Mouse (Mus musculus): ENCODE results near the gene Rph3a. TPM values are rescaled to one million over a fixed set of nuclear protein-coding genes. Genes with fewer than 3 reads are reported as not detected.

The Rph3a gene
- total and polyA plus RNA-seq, 3 experiments = not detected

DNA sequence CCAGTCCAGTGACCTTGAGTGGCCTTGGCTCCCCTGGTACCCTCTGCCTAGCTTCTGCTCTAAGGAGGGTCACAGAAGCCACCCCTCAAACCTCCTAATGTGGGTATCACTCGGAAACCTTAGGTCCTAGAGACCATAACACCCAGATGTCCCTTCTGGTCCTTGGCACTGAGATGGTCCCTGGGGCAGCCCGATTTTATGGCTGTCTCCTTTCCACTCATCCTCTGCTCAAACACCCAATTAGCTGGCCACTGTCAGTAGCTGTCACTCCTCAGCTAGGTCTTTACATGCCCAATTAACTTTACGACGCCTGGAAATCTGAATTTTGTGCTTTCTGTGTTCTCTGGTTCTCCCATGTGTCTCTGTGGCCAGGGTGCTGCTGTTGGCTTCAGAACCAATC lies 43.7 kb downstream of the Rph3a start:
- Histone ChIP-seq H3K4me1 (ENCODE audit: control insufficient read depth in 1 of 2, insufficient read depth in 2 of 2) (no peaks in the 10 kb centered on the region), H3K9me3 (replicated peaks; ENCODE audit: low read length) (peaks cover 3% of the 10 kb centered on the region), H3K36me3 (replicated peaks in 1 of 2; ENCODE audit: control insufficient read depth in 1 of 2, insufficient read depth in 1 of 2, low read length in 1 of 2) (no peaks in the 10 kb centered on the region), H3K9ac (ENCODE audit: insufficient read depth, low read depth) (no peak overlapping the region), H3K27ac (ENCODE audit: insufficient read depth, low read depth) (no peak overlapping the region), H3K79me2 (replicated peaks; ENCODE audit: control insufficient read depth, extremely low read depth, insufficient read depth, poor library complexity, severe bottlenecking) (no peaks in the 10 kb centered on the region), H3K4me3 (replicated peaks in 1 of 3; ENCODE audit: low read depth in 2 of 3, low read length in 2 of 3, poor library complexity in 1 of 3) (no peak overlapping the region), H3K27me3 (replicated peaks) (peaks cover 95% of the 10 kb centered on the region), H3K4me2 (ENCODE audit: insufficient read depth, low read depth, poor library complexity, severe bottlenecking) (no peak overlapping the region)
- dilution Hi-C loops (cut with MboI; ENCODE audit: extremely low pct_ligation_motif_present, extremely low pct_unique_long_range_greater_than_20kb, low sequenced_read_pairs) = no loop called here
- TF ChIP-seq CHD2 (IDR thresholded peaks at IDR 0.05; ENCODE audit: low read length) = no peak
- no peak for TF ChIP-seq SIN3A (IDR thresholded peaks at IDR 0.05; ENCODE audit: low read length)
- TF ChIP-seq USF2 (conservative IDR thresholded peaks at IDR 0.05; ENCODE audit: low read depth, low read length) = no peak
- no peak for TF ChIP-seq TBP (conservative IDR thresholded peaks at IDR 0.05; ENCODE audit: low read depth, low read length)
- no peak for TF ChIP-seq GABPA (IDR thresholded peaks at IDR 0.05; ENCODE audit: insufficient replicate concordance, low read depth, low read length)
- TF ChIP-seq NRF1 (IDR thresholded peaks at IDR 0.05; ENCODE audit: low read depth, low read length) = no peak
- no peak for TF ChIP-seq ZKSCAN1 (IDR thresholded peaks at IDR 0.05; ENCODE audit: borderline replicate concordance, low read depth, low read length)
- no peak for TF ChIP-seq HCFC1 (IDR thresholded peaks at IDR 0.05; ENCODE audit: low read depth, low read length)
- no peak for TF ChIP-seq CTCF (conservative IDR thresholded peaks at IDR 0.05 in 1 of 2, IDR thresholded peaks at IDR 0.05 in 1 of 2; ENCODE audit: low read depth in 2 of 2, low read length in 2 of 2)
- TF ChIP-seq USF1 (IDR thresholded peaks at IDR 0.05; ENCODE audit: low read depth, low read length) = no peak
- TF ChIP-seq MXI1 (IDR thresholded peaks at IDR 0.05; ENCODE audit: low read depth, low read length) = no peak
- DNase-seq (ENCODE audit: extremely low read depth) = no peak
- in situ Hi-C loops (cut with MboI; ENCODE audit: low pct_ligation_motif_present, low pct_unique_long_range_greater_than_20kb, low sequenced_read_pairs) = no loop called here

DNA sequence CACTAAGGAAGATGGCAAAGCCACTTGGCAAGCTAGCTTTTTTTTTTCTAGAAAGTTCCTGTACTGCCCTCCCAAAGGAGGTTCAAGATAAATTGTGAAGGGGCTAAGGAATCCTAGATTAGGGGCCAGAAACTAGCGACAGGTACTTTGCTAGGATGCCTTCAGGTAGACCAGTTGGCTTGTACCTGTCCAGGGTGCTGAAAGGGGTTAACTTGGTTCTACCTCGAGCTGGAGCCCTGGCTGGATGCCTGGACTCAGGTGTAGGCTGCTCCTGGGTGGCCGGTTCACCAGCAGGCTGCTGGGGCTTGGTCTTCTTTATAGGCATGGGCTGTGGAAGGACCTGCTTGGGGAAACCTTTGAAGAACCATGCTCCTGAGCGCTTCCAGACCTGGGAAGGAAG lies 48.9 kb downstream of the Rph3a start:
- no peak for TF ChIP-seq ZC3H11A (IDR thresholded peaks at IDR 0.05; ENCODE audit: low read depth, low read length)
- TF ChIP-seq ZKSCAN1 (IDR thresholded peaks at IDR 0.05; ENCODE audit: borderline replicate concordance, low read depth, low read length) = no peak
- TF ChIP-seq RAD21 (IDR thresholded peaks at IDR 0.05; ENCODE audit: low read depth, low read length) = no peak
- TF ChIP-seq E2F4 (IDR thresholded peaks at IDR 0.05; ENCODE audit: insufficient replicate concordance, low read depth, low read length) = no peak
- TF ChIP-seq JUN (IDR thresholded peaks at IDR 0.05; ENCODE audit: insufficient read depth, low read depth, low read length) = no peak
- TF ChIP-seq POLR2A (IDR thresholded peaks at IDR 0.05; ENCODE audit: low read depth, low read length) = no peak
- no peak for TF ChIP-seq KAT2A (IDR thresholded peaks at IDR 0.05; ENCODE audit: insufficient replicate concordance, low read length)
- TF ChIP-seq PAX5 (IDR thresholded peaks at IDR 0.05; ENCODE audit: low read length) = no peak
- TF ChIP-seq MAFK (IDR thresholded peaks at IDR 0.05; ENCODE audit: insufficient replicate concordance, low read length) = no peak
- no peak for TF ChIP-seq MXI1 (IDR thresholded peaks at IDR 0.05; ENCODE audit: low read depth, low read length)
- TF ChIP-seq CHD1 (IDR thresholded peaks at IDR 0.05; ENCODE audit: low read depth, low read length) = no peak
- no peak for TF ChIP-seq ZNF384 (IDR thresholded peaks at IDR 0.05; ENCODE audit: low read depth, low read length)
- no peak for TF ChIP-seq ZMIZ1 (IDR thresholded peaks at IDR 0.05; ENCODE audit: low read depth, low read length)
- no peak for TF ChIP-seq SMC3 (IDR thresholded peaks at IDR 0.05; ENCODE audit: low read depth, low read length)
- no peak for TF ChIP-seq TCF12 (IDR thresholded peaks at IDR 0.05; ENCODE audit: low read depth, low read length)
- no peak for TF ChIP-seq JUND (conservative IDR thresholded peaks at IDR 0.05; ENCODE audit: low read depth, low read length)
- Histone ChIP-seq H3K27ac (ENCODE audit: insufficient read depth, low read depth) (no peak overlapping the region), H3K27me3 (replicated peaks) (peaks cover 84% of the 10 kb centered on the region), H3K79me2 (replicated peaks; ENCODE audit: control insufficient read depth, extremely low read depth, insufficient read depth, poor library complexity, severe bottlenecking) (no peaks in the 10 kb centered on the region), H3K9me3 (replicated peaks; ENCODE audit: low read length) (peaks cover 7% of the 10 kb centered on the region), H3K4me2 (ENCODE audit: insufficient read depth, low read depth, poor library complexity, severe bottlenecking) (no peak overlapping the region), H3K36me3 (replicated peaks in 1 of 2; ENCODE audit: control insufficient read depth in 1 of 2, insufficient read depth in 1 of 2, low read length in 1 of 2) (no peaks in the 10 kb centered on the region), H3K4me3 (replicated peaks in 1 of 3; ENCODE audit: low read depth in 2 of 3, low read length in 2 of 3, poor library complexity in 1 of 3) (no peak overlapping the region), H3K9ac (ENCODE audit: insufficient read depth, low read depth) (no peak overlapping the region), H3K4me1 (ENCODE audit: control insufficient read depth in 1 of 2, insufficient read depth in 2 of 2) (peaks cover 0 to 2% of the 10 kb centered on the region in 2 experiments; a peak in 1 of 4 replicates)
- dilution Hi-C loops (cut with MboI; ENCODE audit: extremely low pct_ligation_motif_present, extremely low pct_unique_long_range_greater_than_20kb, low sequenced_read_pairs) = no loop called here
- in situ Hi-C loops (cut with MboI; ENCODE audit: low pct_ligation_motif_present, low pct_unique_long_range_greater_than_20kb, low sequenced_read_pairs) = no loop called here
- DNase-seq (ENCODE audit: extremely low read depth) = peak; percentile 17

All from CH12.LX (cell line).